Mouse (Mus musculus) lung, postnatal 0 days (tissue): ENCODE results near the gene Cdh5. TPM values are rescaled to one million over a fixed set of nuclear protein-coding genes. Genes with fewer than 3 reads are reported as not detected.
A peak's percentile ranks its signal among the peaks of the same experiment; 100 is the strongest.

Experiments
- ATAC-seq: fragments of 200-750 bp; cut with Nextera tagmentation; 2 replicates; pipeline ENCODE4 v1.8.0; 2017; ENCODE audit warnings: moderate library complexity
- DNase-seq: peaks from one replicate; pipeline ENCODE4 v3.0.0-alpha.2; 2016; ENCODE audit warnings: low spot score
- H3K27ac ChIP-seq: fragments of 300-500 bp; sonication (generic); 2 replicates; pipeline ENCODE4 v1.5.1; 2014; ENCODE audit warnings: antibody characterized with exemption, mild to moderate bottlenecking, low read length, mixed read lengths
- H3K27me3 ChIP-seq: fragments of 300-500 bp; sonication (generic); replicated peaks from 2 replicates; pipeline ENCODE4 v1.6.1; 2014; ENCODE audit warnings: low read length, mixed read lengths; ENCODE audit not compliant: insufficient read depth
- H3K36me3 ChIP-seq: fragments of 300-500 bp; sonication (generic); 2 replicates; pipeline ENCODE4 v1.6.1; 2014; ENCODE audit warnings: low read length, mixed read lengths; ENCODE audit not compliant: insufficient read depth
- H3K4me1 ChIP-seq: fragments of 300-500 bp; sonication (generic); 2 replicates; pipeline ENCODE4 v1.6.1; 2014; ENCODE audit warnings: antibody characterized with exemption, low read depth, low read length, mixed read lengths; ENCODE audit not compliant: insufficient read depth
- H3K4me2 ChIP-seq: fragments of 300-500 bp; sonication (generic); replicated peaks from 2 replicates; pipeline ENCODE4 v1.6.1; 2014; ENCODE audit warnings: low read depth, mild to moderate bottlenecking, low read length, moderate library complexity, mixed read lengths
- H3K4me3 ChIP-seq: fragments of 300-500 bp; sonication (generic); 2 replicates; pipeline ENCODE4 v1.5.1; 2014; ENCODE audit warnings: low read depth, low read length
- H3K9ac ChIP-seq: fragments of 300-500 bp; sonication (generic); replicated peaks from 2 replicates; pipeline ENCODE4 v1.6.1; 2014; ENCODE audit warnings: low read depth, mild to moderate bottlenecking
- H3K9me3 ChIP-seq: fragments of 300-500 bp; sonication (generic); 2 replicates; pipeline ENCODE4 v1.6.1; 2016; ENCODE audit warnings: low read length, mixed read lengths
- CTCF ChIP-seq: IDR thresholded peaks from 2 replicates; pipeline ENCODE4 v1.5.1; 2016; ENCODE audit warnings: antibody characterized with exemption, mild to moderate bottlenecking
- EP300 ChIP-seq: IDR thresholded peaks from 2 replicates; pipeline ENCODE4 v1.6.1; 2016; ENCODE audit warnings: antibody characterized with exemption, mild to moderate bottlenecking, control low read depth
- WGBS: fragments of 180-500 bp; shearing (Covaris S2); extraction: QIAGEN DNeasy Blood & Tissue Kit; methylation state at CpG from one replicate; pipeline ENCODE4 v1.1.7; 2014; 5-methylcytosine and 5-hydroxymethylcytosine counted together
- polyA plus RNA-seq: library from polyadenylated mRNA; unstranded; fragments of >200 nt; fragmentation: Nextera tagmentation; extraction: Ambion mirVana; gene quantifications from 2 replicates; pipeline ENCODE4 v1.2.1, GENCODE M21; 2015

The Cdh5 gene
- polyA plus RNA-seq, 1 experiment from 2014 or later, result 99.0 TPM

DNA sequence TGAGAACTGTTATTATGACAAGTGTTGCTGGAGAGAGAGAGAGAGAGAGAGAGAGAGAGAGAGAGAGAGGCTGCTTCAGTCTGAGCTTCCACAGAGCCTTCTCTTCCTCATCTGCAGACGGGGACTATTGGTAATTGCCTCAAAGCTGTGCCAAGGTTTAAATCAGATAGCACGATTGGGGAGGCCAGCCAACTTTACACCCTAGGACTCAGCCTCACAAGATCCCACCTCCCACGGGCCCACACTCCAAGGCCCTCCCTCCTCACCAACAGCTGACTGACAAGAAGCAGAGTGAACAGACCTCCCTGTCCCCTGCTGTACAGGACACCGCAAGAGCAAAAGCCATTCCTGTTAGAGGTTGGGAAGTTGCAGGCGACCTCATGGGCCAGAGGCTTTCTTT, 6.6 kb downstream of the Cdh5 start:
- H3K9me3 ChIP-seq, result no peaks in the 10 kb centered on the region
- TF ChIP-seq CTCF, result no peak
- 39% methylated on average over 5 of the region's 5 CpGs for WGBS
- no peak overlapping the region for H3K27ac ChIP-seq
- H3K4me1 ChIP-seq, result no peaks in the 10 kb centered on the region; the same call in 1 of the 2 replicates
- no peaks in the 10 kb centered on the region for H3K36me3 ChIP-seq
- H3K9ac ChIP-seq, result no peak overlapping the region
- H3K4me3 ChIP-seq, result no peak overlapping the region
- ATAC-seq (no peak), DNase-seq (no peak)
- no peaks in the 10 kb centered on the region for H3K27me3 ChIP-seq
- peak overlapping the region; percentile 12; the same call in 1 of the 2 replicates for H3K4me2 ChIP-seq

DNA sequence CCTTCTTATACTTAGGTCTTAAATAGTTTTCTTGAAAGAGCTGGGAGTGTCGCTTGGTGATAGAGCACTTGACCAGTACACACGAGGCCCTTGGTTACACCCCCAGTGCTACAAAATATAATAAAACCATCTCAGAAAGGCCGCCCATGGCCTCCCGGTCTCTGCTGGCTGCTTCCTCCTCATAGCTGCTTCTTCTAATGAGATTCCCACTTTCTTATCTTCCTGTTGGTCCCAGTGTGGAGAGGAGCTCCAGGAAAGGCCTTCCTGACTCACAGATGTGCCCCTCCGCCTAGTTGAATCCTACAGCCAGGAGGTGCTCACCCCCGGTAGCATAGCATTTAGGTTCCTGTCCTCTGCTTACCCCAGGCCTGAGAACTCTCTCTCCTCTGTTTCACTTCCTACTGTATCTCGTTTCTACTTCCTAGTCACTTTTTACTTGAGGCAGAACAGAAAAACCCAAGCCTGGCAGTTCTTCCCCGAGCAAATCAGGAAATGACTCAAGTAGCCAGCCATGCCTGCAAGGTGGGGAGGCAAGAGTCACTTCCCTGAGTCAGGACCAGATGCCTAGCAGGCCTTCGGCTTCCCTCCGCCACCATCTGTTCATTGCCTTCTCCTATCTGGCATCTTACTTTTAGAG, 9.2 kb downstream of the Cdh5 start:
- Histone ChIP-seq H3K9me3 (no peaks in the 10 kb centered on the region), H3K4me3 (no peak overlapping the region), H3K9ac (no peak overlapping the region), H3K27ac (0 out of 2 replicates have a peak overlapping the region, but pooled peaks have one; percentile 3), H3K36me3 (no peaks in the 10 kb centered on the region), H3K27me3 (no peaks in the 10 kb centered on the region), H3K4me2 (no peak overlapping the region), H3K4me1 (no peaks in the 10 kb centered on the region; the same call in 1 of the 2 replicates)
- peak; percentile 5; the same call in 1 of the 2 replicates for ATAC-seq
- DNase-seq, result no peak
- TF ChIP-seq EP300 (no peak), CTCF (no peak)
- 62% methylated on average over 10 of the region's 10 CpGs for WGBS

DNA sequence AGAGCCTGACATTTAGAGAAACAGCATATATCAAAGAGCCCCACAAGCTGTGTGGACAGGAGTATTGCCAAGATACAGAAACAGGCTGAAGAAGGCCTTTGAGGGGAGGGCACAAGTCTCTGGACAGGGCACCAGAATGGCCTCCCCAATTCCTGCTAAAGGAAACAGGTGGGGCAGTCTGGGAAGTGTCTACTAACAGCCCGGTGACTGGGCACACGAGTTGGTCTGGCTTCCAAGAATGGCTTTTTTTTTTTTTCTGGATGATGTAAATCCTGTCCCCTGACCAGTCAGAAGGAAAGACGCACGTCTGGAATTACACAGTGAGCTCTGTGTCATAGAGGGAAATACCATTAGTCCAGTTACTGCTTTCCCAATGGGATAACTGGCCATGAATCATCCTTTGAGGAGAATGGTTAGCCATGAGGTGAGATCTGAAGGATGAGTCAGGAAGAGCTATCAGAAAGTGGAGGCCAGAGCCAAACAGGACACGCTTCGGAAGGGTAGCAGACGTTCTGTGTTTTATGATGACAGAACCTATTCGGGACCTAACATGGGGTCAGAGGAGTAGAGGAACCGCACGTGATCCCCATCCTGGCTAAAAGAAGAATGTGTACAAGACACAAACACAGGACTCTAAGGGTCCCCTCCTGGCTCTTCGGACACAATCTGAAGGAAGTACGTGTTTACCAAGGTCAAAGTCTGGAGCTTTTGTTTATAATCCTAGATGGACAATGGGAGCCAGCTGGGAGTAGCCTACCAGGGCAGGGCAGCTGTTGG, 20.4 kb downstream of the Cdh5 start:
- 57% methylated on average over 12 of the region's 12 CpGs for WGBS
- DNase-seq, result peak; percentile 70
- Histone ChIP-seq H3K27me3 (no peaks in the 10 kb centered on the region), H3K4me2 (no peak overlapping the region), H3K9ac (no peak overlapping the region), H3K4me3 (no peak overlapping the region), H3K9me3 (no peaks in the 10 kb centered on the region), H3K4me1 (no peaks in the 10 kb centered on the region), H3K36me3 (no peaks in the 10 kb centered on the region), H3K27ac (peak overlapping the region; percentile 44; the same call in 1 of the 2 replicates)
- ATAC-seq, result peak; percentile 91
- TF ChIP-seq CTCF (no peak), EP300 (peak; percentile 76)

DNA sequence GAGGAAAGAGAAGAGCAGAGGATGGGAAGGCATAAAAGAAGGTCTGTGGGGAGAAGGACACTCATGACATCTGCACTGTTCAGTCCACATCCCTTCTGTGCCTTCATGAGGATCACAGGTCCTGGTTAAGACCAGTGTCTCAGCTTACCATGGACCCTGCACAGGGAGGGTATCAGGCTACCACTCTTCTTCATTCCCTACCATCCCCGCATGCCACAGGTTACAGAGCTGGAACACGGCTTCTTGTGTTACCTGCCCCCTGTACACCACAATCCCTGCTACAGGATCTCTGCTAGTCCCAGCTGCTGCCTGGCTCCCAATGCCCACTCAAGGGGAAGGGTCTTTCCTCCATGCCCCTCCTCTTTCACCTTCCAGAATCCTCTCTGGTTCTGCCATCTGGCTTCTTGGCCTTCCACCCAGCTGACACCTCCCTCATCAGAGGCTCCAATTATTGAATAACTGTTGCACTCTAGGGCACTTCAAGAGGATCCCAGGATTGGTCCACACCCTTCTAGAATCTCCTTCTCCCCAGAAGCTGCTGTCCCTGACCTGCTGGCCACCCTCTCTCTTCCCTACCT, 21.7 kb downstream of the Cdh5 start:
- no peaks in the 10 kb centered on the region for H3K9me3 ChIP-seq

GRCm38 (mm10) chr8:104124534-104124933, 23.1 kb downstream of the Cdh5 start:
- H3K4me2 ChIP-seq, result no peak overlapping the region
- H3K9me3 ChIP-seq, result no peaks in the 10 kb centered on the region
- WGBS, result 72% methylated on average over 5 of the region's 5 CpGs
- H3K27me3 ChIP-seq, result no peaks in the 10 kb centered on the region
- TF ChIP-seq EP300, result no peak
- no peak for TF ChIP-seq CTCF
- no peak overlapping the region for H3K4me3 ChIP-seq
- H3K27ac ChIP-seq, result no peak overlapping the region
- H3K9ac ChIP-seq, result no peak overlapping the region
- ATAC-seq, result no peak
- no peaks in the 10 kb centered on the region for H3K4me1 ChIP-seq
- H3K36me3 ChIP-seq, result no peaks in the 10 kb centered on the region
- DNase-seq, result no peak

More for the DNA sequence above, 21.7 kb downstream of the Cdh5 start:
- ATAC-seq, result no peak
- H3K4me2 ChIP-seq, result no peak overlapping the region
- H3K27me3 ChIP-seq, result no peaks in the 10 kb centered on the region
- H3K4me1 ChIP-seq, result no peaks in the 10 kb centered on the region
- H3K4me3 ChIP-seq, result no peak overlapping the region
- no peaks in the 10 kb centered on the region for H3K36me3 ChIP-seq
- 94% methylated on average over 2 of the region's 2 CpGs for WGBS
- H3K9ac ChIP-seq, result no peak overlapping the region
- no peak for DNase-seq
- TF ChIP-seq CTCF (no peak), EP300 (no peak)
- no peak overlapping the region for H3K27ac ChIP-seq

GRCm38 (mm10) chr8:104127160-104127883, 25.9 kb downstream of the Cdh5 start:
- no peak overlapping the region for H3K4me3 ChIP-seq
- no peak overlapping the region for H3K27ac ChIP-seq
- no peak overlapping the region for H3K9ac ChIP-seq
- ATAC-seq (no peak), DNase-seq (no peak)
- H3K9me3 ChIP-seq, result no peaks in the 10 kb centered on the region
- TF ChIP-seq EP300 (no peak), CTCF (no peak)
- H3K4me1 ChIP-seq, result no peaks in the 10 kb centered on the region
- H3K36me3 ChIP-seq, result no peaks in the 10 kb centered on the region
- 56% methylated on average over 4 of the region's 4 CpGs for WGBS
- H3K27me3 ChIP-seq, result no peaks in the 10 kb centered on the region
- no peak overlapping the region for H3K4me2 ChIP-seq
